Mouse (Mus musculus) Muller cell, postnatal 12 days (primary cell): ENCODE measurements at regions not wholly inside any gene's neighbourhood (a gene's known extent, or its start where the extent isn't known, plus 50 kb on each side); places are given as distances from the start of the nearest gene placed in this dataset.

Experiments
- DNase-seq: peaks from one replicate; pipeline ENCODE4 v3.0.0-alpha.2; 2015; ENCODE audit errors: inconsistent ontology term

GRCm38 (mm10) chr13:7691232-7691631, 511.4 kb upstream of the Adarb2 start:
- no peak for DNase-seq

GRCm38 (mm10) chr13:7697647-7698365, 504.9 kb upstream of the Adarb2 start:
- DNase-seq = no peak

- peak; percentile 59 for DNase-seq
Measured at GRCm38 (mm10) chr13:7721558-7721957, 481.1 kb upstream of the Adarb2 start.

GRCm38 (mm10) chr13:7749688-7750087, 453.0 kb upstream of the Adarb2 start:
- DNase-seq = peak; percentile 5

- DNase-seq = no peak
Measured at GRCm38 (mm10) chr13:7785252-7785651, 417.4 kb upstream of the Adarb2 start.

GRCm38 (mm10) chr13:7790069-7790468, 412.6 kb upstream of the Adarb2 start:
- no peak for DNase-seq
